Comparison of ENCODE assay signal across 32 mouse cellular contexts in the genomic region with DNA sequence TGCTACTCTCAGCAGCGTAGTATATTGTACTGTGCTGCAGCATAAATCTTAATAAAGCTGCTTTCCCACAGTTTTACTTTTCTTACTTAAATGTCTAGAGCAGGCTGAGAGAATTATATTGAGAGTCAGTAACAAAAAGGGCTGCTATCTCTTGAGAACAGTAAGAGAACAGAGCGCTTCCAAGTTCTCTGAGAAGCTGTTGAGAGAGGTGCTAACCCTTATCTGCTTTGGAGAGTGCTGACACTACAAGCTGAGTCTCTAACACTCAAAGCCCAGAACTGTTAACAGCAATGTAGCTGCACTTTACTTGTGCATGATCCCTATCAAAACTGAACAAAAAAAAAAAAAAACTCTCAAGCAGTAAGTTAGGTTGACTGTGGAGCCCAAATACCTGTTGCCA. TPM values are rescaled to one million over a fixed set of nuclear protein-coding genes. Genes with fewer than 3 reads are reported as not detected.
"Had no signal": no experiment of that assay in that cellular context is flagged by ENCODE, and none has a peak within 500 bp of the region (broad histone marks: within the 10 kb centered on the region; RNA-seq: fewer than 3 reads in every experiment).

No protein-coding gene starts in this region.

- ATAC-seq: intestine, postnatal 0 days; lung, postnatal 0 days; midbrain, embryonic 13.5 days; midbrain, embryonic 16.5 days had no signal

- H3K27ac ChIP-seq: kidney, postnatal 0 days; layer of hippocampus, adult 2 months; midbrain, embryonic 10.5 days; midbrain, embryonic 13.5 days; neural tube, embryonic 13.5 days had no signal

- DNase-seq: kidney, adult 2 months; kidney, postnatal 25 days; layer of hippocampus, adult 9-11 months; lung, embryonic 14.5 days; lung, postnatal 36 days; thymus, adult 18-20 months; thymus, postnatal 36 days had no signal

- H3K9ac ChIP-seq: lung, embryonic 14.5 days; midbrain, embryonic 13.5 days; neural tube, embryonic 13.5 days had no signal

- H3K27me3 ChIP-seq: neural tube, embryonic 13.5 days had no signal

- H3K9me3 ChIP-seq: midbrain, embryonic 10.5 days; midbrain, embryonic 13.5 days; neural tube, embryonic 13.5 days had no signal

- H3K36me3 ChIP-seq: midbrain, embryonic 10.5 days; midbrain, embryonic 13.5 days; neural tube, embryonic 13.5 days had no signal

- H3K4me2 ChIP-seq: lung, embryonic 14.5 days; midbrain, embryonic 13.5 days; neural tube, embryonic 13.5 days had no signal

- H3K4me3 ChIP-seq: layer of hippocampus, adult 2 months; midbrain, embryonic 10.5 days; midbrain, embryonic 13.5 days; myocyte; neural tube, embryonic 13.5 days had no signal

RNA-seq across cellular contexts. Expression of gene Wdr60, which starts 2.5 kb away (rescaled TPM):
- total RNA-seq: monocyte, adult 5-6 weeks had no signal

RNA-seq across cellular contexts. Expression of gene Gm11027, which starts 9.9 kb away (rescaled TPM):
- total RNA-seq: layer of hippocampus, adult 2 months; layer of hippocampus, postnatal 25 days; left cerebral cortex, adult 18-20 months; left cerebral cortex, postnatal 25 days; monocyte, adult 5-6 weeks; neutrophil, adult 5-6 weeks had no signal
- polyA plus RNA-seq: intestine, embryonic 14.5 days; intestine, postnatal 0 days; kidney, adult 2 months; kidney, embryonic 14.5 days; kidney, postnatal 0 days; large intestine, adult 2 months; limb, embryonic 11.5 days; limb, embryonic 14.5 days; liver, embryonic 16.5 days; lung, embryonic 14.5 days; lung, postnatal 0 days; midbrain, embryonic 10.5 days; midbrain, embryonic 13.5 days; midbrain, embryonic 16.5 days; myocyte; neural tube, embryonic 13.5 days; small intestine, adult 2 months; spleen, adult 2 months; stomach, embryonic 16.5 days; testis, adult 2 months; urinary bladder, adult 2 months had no signal
